Mouse (Mus musculus) natural killer cell, adult 2 months (primary cell): ENCODE results near the gene 2310011J03Rik.

Experiments used
- DNase-seq, 2 experiments: peaks; one replicate each; pipeline ENCODE4 v3.0.0; 2022; ENCODE audit warnings: low spot score in 2 of 2

The 2310011J03Rik gene

DNA sequence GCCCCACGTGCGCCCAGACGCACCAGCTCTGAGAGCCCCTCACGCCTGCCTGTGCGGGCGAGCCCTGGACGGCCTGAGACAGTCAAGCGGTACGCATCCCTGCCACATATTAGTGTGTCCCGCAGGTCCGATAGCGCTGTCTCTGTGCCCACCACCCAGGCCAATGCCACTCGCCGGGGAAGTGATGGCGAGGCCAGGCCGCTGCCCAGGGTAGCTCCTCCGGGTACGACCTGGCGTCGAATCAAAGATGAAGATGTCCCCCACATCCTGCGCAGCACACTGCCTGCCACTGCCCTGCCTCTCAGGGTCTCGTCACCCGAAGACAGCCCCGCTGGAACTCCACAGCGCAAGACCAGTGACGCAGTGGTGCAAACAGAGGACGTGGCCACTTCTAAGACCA lies 5.0 kb downstream of the 2310011J03Rik start:
- DNase-seq, result no peak

DNA sequence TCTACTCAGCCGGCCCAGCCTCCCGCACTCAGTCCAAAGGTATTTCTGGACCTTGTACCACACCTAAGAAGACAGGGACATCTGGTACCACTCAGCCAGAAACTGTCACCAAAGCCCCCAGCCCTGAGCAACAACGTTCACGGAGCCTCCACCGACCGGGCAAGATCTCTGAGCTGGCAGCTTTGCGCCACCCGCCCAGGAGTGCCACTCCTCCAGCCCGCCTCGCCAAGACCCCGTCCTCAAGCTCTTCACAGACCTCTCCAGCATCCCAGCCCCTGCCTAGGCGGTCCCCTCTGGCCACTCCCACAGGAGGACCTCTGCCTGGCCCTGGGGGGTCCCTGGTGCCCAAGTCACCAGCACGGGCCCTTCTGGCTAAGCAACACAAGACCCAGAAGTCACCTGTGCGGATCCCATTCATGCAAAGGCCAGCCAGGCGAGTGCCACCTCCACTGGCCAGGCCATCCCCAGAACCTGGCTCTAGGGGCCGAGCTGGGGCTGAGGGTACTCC lies 5.8 kb downstream of the 2310011J03Rik start:
- DNase-seq, result no peak

DNA sequence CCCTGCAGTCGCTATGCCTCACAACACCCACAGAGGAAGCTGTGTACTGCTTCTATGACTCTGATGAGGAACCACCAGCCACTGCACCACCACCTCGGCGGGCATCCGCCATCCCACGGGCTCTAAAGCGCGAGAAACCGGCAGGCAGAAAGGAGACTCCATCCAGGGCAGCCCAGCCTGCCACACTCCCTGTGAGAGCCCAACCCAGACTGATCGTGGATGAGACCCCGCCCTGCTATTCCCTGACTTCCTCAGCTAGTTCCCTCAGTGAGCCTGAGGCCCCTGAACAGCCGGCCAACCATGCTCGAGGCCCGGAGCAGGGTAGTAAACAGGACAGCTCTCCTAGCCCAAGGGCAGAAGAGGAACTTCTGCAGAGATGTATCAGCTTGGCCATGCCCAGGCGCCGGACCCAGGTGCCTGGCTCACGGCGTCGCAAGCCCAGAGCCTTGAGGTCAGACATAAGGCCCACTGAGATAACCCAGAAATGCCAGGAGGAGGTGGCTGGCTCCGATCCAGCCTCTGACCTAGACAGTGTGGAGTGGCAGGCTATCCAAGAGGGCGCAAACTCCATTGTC lies 6.6 kb downstream of the 2310011J03Rik start:
- peak in 1 of 2 experiments; percentile 44 for DNase-seq

DNA sequence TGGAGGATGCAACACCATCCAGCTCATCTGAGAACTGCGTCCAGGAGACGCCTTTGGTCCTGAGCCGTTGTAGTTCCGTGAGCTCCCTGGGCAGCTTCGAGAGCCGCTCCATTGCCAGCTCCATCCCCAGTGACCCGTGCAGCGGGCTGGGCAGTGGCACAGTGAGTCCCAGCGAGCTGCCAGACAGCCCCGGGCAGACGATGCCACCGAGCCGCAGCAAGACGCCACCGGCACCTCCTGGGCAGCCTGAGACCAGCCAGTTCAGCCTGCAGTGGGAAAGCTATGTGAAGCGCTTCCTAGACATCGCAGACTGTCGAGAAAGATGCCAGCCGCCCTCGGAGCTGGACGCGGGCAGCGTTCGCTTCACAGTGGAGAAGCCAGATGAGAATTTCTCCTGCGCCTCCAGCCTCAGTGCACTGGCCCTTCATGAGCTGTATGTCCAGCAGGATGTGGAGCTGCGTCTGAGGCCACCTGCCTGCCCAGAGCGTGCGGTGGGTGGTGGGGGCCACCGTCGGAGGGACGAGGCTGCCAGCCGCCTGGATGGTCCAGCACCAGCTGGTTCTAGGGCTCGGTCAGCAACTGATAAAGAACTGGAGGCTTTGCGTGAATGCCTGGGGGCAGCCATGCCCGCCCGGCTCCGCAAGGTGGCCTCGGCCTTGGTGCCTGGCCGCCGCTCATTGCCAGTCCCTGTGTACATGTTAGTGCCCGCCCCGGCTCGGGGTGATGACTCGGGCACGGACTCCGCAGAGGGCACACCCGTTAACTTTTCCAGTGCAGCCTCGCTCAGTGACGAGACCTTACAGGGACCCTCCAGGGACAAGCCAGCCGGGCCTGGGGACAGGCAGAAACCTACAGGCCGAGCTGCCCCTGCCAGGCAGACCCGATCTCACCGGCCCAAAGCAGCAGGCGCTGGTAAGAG lies 7.5 kb downstream of the 2310011J03Rik start:
- DNase-seq, result no peak

DNA sequence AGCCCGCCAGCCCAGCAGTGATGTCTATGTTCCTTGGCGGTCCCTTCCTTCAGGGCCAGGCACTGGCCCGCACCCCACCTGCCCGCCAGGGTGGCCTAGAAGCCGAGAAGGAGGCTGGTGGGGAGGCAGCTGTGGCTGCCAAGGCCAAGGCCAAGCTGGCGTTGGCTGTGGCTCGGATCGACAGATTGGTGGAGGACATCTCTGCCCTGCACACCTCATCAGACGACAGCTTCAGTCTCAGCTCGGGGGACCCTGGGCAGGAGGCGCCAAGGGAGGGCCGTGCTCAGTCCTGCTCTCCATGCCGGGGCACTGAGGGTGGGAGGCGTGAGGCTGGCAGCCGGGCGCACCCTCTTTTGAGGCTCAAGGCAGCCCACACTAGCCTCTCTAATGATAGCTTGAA lies 8.8 kb downstream of the 2310011J03Rik start:
- DNase-seq, result no peak

DNA sequence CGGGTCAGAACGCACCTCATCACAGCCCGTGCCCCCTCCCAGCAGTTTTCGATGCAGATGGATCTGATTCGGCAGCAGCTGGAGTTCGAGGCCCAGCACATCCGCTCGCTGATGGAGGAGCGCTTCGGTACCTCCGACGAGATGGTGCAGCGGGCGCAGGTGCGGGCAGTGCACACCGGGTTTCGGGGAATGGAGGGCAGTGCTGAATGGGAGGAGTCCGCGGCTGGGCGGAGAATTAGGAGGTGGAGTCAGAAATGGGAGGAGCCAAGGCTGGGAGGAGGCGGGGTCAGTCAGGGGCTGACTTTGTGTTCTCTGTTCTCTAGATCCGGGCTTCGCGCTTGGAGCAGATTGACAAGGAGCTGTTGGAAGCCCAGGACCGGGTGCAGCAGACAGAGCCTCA lies 15.5 kb downstream of the 2310011J03Rik start:
- DNase-seq, result peak; percentile 53 to 75

DNA sequence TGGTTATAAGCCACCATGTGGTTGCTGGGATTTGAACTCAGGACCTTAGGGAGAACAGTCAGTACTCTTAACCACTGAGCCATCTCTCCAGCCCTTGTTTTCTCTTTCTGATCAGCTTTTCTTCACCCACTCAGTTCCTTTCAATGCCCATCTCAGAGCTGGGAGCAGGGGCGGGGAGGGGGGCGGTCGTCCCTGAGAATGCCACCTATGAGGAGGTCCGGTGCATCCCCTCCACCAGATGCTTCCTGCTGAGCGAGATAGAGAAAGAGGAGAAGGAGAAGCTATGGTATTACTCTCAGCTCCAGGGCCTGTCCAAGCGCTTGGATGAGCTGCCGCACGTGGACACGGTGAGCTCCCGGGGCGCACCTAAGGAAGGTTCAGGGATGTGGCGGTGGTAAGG lies 15.9 kb downstream of the 2310011J03Rik start:
- DNase-seq, result no peak

DNA sequence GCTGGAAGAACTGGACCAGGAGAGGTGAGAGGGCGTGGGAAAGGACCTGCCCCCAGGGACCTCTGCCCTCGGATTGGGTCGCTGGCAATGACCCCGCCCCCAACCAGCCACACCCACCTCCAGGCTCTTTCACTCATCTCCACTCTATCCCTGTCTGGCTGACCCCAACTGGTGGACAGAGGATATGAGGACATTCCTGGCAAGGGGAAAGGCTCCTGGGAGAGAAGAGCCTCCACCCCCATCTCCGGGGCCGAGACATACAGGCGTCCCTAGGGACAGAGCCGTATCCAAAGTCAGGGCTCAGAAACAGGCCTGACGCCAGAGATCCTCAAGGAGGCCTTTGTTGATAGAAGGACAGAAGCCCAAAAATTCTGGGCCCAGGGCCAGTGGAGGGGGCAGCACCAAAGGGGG lies 17.9 kb downstream of the 2310011J03Rik start:
- no peak for DNase-seq

DNA sequence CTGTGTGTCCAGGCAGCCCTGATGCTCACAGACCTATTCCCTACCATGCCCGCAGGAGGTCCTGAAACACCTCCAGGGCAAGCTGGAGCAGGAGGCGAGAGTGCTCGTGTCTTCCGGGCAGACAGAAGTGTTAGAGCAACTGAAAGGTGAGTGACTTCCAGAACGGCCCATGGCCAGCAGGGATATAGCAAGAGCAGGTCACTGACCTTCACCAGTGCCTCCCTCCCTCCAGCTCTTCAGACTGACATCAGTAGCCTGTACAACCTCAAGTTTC lies 18.3 kb downstream of the 2310011J03Rik start:
- DNase-seq, result no peak

DNA sequence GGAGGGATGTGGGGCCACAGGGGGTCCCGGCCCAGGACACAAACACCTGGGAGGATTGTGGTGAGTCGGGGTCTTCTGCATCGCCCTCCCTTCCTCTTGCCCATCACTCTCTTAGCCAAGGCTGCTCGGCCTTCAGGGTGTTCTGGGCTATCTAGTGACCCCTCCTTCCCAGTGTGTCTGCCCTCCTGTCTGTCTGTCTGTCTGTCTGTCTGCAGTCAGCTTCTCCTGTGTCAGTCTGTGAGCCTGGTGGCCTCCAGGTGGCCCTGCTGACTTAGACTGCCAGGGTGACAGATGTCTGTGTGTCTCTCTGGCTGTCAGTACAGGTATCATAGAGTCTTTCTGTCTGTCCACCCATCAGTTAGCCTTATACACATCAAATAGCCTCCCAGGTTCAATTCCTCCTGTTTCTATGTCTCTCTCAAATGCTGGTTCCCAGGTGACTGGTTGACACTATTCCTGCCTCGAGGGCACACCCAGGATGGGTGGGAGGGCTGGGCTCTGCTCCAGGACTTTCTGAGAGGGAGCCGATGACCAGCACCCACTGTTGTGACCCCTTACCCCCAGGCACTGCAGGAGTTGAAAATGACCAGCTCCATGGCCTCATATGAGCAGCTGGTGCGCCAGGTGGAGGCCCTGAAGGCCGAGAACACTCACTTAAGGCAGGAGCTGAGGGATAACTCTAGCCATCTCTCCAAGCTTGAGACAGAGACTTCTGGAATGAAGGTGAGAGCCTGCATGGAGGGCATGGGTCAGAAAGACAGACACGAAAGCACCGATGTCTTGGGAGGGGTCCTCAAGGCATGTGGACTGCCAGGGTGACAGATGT lies 18.9 kb downstream of the 2310011J03Rik start:
- no peak for DNase-seq

DNA sequence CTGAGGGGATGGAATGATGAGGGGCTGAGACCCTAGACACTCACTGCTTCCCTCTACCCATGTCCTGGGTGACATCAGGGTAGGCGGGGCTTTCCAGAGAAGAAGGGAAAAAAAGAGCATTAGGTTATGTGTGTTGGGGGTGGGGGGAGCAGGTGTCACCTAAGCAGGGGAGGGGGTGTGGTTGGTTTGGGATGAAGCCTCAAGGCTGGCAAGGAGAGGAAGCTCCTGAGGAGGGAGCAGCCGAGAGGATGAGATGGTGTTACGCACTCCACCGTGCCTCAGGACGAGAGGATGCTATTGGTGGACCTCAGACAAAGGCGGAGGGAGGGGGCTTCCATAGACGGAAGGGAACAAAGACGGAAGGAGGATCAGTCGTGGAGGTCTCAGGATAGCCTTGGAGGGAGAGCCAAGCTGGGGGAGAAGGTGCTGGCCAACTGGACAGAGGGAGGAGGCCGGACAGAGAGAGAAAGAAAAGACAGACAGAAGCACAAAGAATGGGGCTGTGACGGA lies 19.6 kb downstream of the 2310011J03Rik start:
- DNase-seq, result no peak

DNA sequence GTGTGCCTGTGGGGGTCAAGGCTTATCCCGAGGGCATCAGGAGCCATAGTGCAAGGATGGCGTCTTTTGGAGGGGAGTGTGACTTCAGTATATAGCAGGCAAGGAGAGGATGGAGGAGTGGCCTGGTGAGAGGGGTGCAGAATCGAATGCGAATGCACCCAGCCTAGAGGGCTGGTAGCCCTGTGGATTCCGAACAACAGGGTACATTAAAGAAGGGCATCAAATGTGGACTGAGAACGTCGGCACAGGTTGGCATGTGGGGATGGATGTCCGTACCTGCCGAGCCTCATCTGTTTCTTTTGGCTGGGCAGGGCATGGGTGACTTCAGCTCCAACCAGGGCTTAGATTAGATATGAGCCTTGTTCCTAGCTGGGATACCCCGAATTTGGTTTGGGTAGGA lies 20.5 kb downstream of the 2310011J03Rik start:
- DNase-seq, result no peak

DNA sequence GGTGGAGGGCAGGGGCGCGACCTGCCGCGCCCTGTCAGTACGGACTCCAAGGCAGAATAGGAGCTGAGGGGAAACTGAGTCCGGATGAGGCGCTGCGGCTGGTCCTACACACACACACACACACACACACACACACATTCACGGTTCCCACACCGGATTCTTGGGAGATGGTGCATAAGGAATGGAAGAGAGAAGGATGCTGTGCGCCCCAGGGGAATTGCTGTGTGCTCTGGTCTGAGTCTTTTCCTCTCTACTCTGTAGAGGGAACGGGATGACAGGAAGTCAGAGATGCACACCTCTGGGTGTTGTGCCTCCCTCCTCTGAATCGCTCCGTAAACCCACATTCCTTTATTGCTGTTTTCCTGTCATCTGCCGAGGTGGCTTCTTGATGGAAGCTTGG lies 21.0 kb downstream of the 2310011J03Rik start:
- no peak for DNase-seq

DNA sequence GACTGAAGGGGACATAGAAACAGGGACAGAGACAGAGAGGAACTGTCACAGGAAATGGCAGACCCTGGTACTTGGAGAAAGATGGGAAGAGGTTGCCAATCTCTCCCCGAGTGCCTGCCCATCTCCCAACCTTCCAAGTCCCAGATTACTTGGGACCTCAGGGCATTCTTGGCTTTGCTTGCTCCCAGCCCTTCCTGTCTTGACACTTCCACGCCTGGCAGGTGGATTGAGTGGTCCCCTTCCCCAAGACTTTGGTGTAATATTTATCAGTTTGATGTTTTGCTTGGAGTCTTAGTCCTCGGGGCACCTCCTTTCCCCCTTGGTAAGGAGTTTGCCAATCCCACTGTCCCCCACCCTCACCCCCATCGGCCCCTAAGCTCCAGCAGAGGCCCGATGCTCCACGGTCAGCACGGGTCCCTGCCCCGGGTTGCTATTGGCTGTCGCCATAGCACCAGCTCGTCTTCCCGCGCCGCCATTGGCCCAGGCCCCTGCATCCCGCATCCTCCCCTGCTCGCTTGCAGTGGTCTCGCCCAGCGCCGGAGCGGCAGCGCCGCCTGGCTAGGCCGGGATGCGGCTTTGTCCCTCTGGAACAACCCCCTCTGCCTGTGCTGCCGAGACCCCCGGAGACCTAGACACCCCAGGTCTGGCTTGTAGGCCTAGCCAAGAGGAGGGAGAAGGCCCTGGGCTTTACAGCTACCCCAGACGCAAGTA lies 21.6 kb downstream of the 2310011J03Rik start:
- no peak for DNase-seq

DNA sequence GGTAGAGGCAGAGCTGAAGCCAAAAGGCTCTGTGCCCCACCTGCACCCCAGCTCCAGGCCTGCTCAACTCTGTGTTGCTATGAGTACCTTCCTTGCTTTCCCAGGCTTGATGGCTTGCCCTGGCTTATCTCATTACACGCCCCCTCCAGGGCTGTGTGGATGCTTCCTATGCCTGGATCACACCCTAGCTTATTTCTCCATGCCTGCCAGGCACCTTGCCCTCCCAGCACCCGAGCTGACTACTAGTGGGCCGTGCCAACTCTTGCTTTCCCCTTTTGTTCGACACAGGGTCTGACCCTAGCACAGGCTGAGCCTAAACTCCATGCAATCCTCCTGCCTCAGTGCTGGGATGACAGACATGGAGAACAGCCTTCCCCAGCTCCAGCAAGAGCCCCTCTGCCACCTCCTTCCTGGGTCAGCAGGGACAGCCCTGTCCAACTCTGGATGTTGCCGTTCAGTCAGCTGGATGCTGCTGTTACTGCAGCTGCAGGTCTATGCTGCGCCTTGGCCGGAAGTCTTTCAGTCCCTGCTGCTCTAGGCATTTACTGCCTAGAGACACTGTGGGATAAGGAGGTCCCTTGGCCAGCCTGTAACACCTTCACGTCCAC lies 22.7 kb downstream of the 2310011J03Rik start:
- DNase-seq, result no peak

DNA sequence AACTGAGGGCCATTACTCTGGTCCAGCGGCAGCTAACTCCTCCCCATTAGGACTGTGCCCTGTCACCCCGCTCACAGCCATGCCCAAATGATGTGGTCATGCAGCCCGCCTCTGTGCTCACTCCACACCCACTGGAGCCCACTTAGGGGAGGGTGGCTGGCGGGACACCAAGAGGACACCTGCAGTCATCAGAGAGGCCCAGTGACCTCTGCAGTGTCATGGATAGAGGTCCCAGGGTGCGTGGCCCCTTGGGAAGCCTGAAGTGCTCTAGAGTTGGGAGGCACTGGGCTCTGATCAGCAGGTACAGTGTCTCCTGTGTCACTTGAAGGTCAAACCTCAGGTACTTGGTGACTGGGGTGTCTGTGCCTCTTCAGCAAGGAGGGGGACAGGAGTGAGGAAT lies 23.5 kb downstream of the 2310011J03Rik start:
- DNase-seq, result no peak

DNA sequence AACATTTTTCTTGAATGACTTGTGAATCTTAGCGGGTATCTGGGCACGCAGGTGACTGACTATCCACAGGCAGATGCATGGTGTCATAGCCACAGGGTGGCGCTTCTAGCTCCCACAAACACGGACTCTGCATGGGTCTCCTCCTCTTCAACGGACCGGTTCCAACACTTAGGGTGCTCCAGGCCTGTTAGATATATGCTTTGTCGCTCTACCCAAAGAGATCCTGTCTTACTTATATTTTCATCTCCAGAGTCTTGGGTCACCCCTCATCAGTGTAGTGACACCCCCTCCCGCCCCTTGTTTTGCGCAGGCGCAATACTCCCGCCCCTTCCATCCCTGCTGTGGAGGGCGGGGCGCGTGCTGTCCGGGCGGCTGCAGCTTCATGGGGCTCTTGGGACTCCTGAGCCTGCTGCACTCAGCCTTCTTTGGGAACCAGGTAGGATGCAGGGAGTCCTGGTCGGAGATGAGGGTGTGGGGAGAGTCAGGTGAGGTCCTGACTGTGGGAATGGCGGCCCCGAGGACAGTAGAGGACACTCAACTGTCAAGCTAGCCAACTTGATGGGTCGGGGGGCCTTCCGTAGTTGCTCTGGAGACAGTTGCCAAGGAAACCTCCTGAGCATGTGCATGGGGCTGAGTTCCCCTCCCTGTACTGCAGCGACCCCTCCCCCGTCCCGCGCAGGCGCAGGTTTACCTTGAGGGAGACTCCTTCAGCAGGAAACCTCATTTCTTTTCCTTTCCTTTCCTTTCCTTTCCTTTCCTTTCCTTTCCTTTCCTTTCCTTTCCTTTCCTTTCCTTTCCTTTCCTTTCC lies 24.5 kb downstream of the 2310011J03Rik start, which contains the start of gene Apc2:
TSS of gene Apc2 (plus strand) at position 360 of the 808 bp plus-strand sequence.
- peak; percentile 76 to 79 for DNase-seq

DNA sequence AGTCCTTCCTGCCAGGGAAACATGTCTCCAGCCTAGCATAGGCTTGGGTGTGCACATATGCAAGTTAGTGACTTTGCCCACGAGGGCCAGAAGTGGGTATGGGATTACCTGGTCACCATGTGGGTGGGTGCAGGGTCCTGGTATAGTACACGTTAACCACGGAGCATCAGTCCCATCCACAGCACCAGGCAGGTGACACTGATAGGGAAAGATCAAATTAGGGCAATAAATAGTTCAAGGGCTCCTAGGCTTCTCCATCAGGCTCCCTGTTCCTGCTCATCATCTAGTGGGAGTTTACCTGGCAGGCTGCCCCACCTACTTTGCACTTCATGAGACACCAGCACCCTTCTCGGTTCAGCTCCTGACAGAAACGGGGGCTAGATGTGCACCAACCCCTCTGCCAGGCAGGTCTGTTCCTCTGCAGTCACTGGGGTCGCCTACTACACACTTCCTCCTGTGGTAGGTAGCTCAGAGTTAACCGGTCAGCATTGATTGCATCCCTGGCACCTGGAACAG lies 25.5 kb downstream of the 2310011J03Rik start:
- DNase-seq, result no peak

DNA sequence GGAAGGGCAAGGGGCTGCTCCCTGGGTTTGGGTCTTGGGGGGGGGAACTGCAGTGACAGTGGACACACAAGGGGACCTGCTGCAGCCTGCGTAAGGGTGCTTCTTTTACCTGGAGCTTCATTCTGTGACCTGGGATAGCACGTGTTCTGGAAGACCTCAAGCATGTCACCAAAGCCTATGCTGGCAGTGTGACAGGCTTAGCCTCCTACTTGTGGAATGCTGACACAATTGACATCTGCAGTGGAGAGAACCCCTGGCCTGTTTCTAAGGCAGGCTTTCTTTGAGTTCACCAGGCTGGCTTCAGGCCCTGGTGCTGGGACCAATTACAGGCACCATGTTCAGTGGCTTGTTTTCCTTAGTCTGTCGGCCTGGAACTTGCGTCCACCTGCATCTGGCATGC lies 26.0 kb downstream of the 2310011J03Rik start:
- no peak for DNase-seq

DNA sequence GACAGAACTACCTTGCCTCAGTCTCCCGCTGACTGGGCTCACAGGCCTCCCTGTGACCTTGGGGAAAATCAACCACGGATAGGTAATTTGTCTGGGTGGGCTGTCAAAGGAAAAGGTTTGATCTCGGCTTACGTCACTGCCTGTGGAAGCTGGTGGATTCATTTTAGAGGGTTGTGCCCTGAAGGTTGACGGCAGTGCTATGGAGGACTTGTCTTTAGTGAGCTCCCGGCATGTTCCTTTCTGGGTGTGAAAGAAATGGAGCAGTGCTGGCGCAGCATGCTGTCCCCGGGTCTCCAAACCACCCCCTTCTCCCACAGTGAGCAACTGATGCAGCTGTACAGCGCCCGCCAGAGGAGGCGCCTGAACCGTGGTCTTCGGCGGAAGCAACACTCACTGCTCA lies 27.0 kb downstream of the 2310011J03Rik start:
- no peak for DNase-seq
